Mouse (Mus musculus) MEL (cell line): ENCODE results near the gene Strap. TPM values are rescaled to one million over a fixed set of nuclear protein-coding genes. Genes with fewer than 3 reads are reported as not detected.

Source experiments
- DNase-seq: peaks from one replicate; pipeline ENCODE4 v3.0.0; 2011; ENCODE audit warnings: low read depth, low spot score
- H3K27ac ChIP-seq: 2 replicates; pipeline ENCODE4 v1.5.1; 2012; ENCODE audit warnings: low read depth, mild to moderate bottlenecking, control low read depth, low read length, moderate library complexity; ENCODE audit not compliant: control insufficient read depth
- H3K27me3 ChIP-seq, 2 experiments: fragments of 150-350 bp in 1 of 2; sonication (generic) in 1 of 2; 2 replicates each; pipeline ENCODE4 v1.6.1; 2012; ENCODE audit warnings: low read length in 2 of 2, mild to moderate bottlenecking in 2 of 2, improper control_type of control experiment in 1 of 2, moderate library complexity in 1 of 2; ENCODE audit not compliant: insufficient read depth in 2 of 2, control insufficient read depth in 1 of 2
- H3K36me3 ChIP-seq, 2 experiments: 2 replicates each; pipeline ENCODE4 v1.6.1; 2012 to 2014; ENCODE audit warnings: low read length in 2 of 2, improper control_type of control experiment in 1 of 2, inconsistent platforms in 1 of 2, mild to moderate bottlenecking in 1 of 2; ENCODE audit not compliant: insufficient read depth in 2 of 2, control insufficient read depth in 1 of 2
- H3K4me1 ChIP-seq, 2 experiments: fragments of 150-350 bp in 1 of 2; sonication (generic) in 1 of 2; 2 replicates each; pipeline ENCODE4 v1.6.1; 2012; ENCODE audit warnings: low read length in 2 of 2, improper control_type of control experiment in 1 of 2, mild to moderate bottlenecking in 1 of 2; ENCODE audit not compliant: insufficient read depth in 2 of 2, control insufficient read depth in 1 of 2
- H3K4me3 ChIP-seq, 2 experiments: fragments of 150-350 bp in 1 of 2; sonication (generic) in 1 of 2; 2 replicates each; pipeline ENCODE4 v1.5.1; 2012; ENCODE audit warnings: low read depth in 2 of 2, low read length in 2 of 2, mild to moderate bottlenecking in 2 of 2, moderate library complexity in 2 of 2, control low read depth in 1 of 2, improper control_type of control experiment in 1 of 2; ENCODE audit not compliant: control insufficient read depth in 1 of 2, insufficient read depth in 1 of 2
- H3K79me2 ChIP-seq: 2 replicates; pipeline ENCODE4 v1.6.1; 2012; ENCODE audit warnings: mild to moderate bottlenecking, low read length, moderate library complexity; ENCODE audit not compliant: control insufficient read depth, poor library complexity, insufficient read depth
- H3K9ac ChIP-seq: 2 replicates; pipeline ENCODE4 v1.6.1; 2012; ENCODE audit warnings: low read depth, mild to moderate bottlenecking, control low read depth, low read length, moderate library complexity; ENCODE audit not compliant: control insufficient read depth, poor library complexity, severe bottlenecking
- H3K9me3 ChIP-seq: fragments of 150-350 bp; sonication (generic); replicated peaks from 2 replicates; pipeline ENCODE4 v1.6.1; 2012; ENCODE audit warnings: mild to moderate bottlenecking, low read length, improper control_type of control experiment, moderate library complexity; ENCODE audit not compliant: insufficient read depth
- BHLHE40 ChIP-seq: IDR thresholded peaks from 2 replicates; pipeline ENCODE4 v1.6.1; 2012; ENCODE audit warnings: low read depth, mild to moderate bottlenecking, inconsistent platforms, low read length, improper control_type of control experiment, borderline replicate concordance
- CHD2 ChIP-seq: IDR thresholded peaks from 2 replicates; pipeline ENCODE4 v1.6.1; 2011; ENCODE audit warnings: low read length, improper control_type of control experiment
- E2F4 ChIP-seq: IDR thresholded peaks from 2 replicates; pipeline ENCODE4 v1.6.1; 2011; ENCODE audit warnings: low read depth, low read length, improper control_type of control experiment, borderline replicate concordance
- EP300 ChIP-seq, 2 experiments: IDR thresholded peaks; 2 replicates each; pipeline ENCODE4 v1.6.1; 2011; ENCODE audit warnings: improper control_type of control experiment in 2 of 2, low read length in 2 of 2, low read depth in 1 of 2, mild to moderate bottlenecking in 1 of 2
- GABPA ChIP-seq: IDR thresholded peaks from 2 replicates; pipeline ENCODE4 v1.6.1; 2012; ENCODE audit warnings: low read depth, mild to moderate bottlenecking, inconsistent platforms, low read length, improper control_type of control experiment, moderate library complexity
- HCFC1 ChIP-seq: IDR thresholded peaks from 2 replicates; pipeline ENCODE4 v1.6.1; 2012; ENCODE audit warnings: low read depth, mild to moderate bottlenecking, inconsistent platforms, low read length, improper control_type of control experiment, moderate library complexity
- JUND ChIP-seq: IDR thresholded peaks from 2 replicates; pipeline ENCODE4 v1.6.1; 2011; ENCODE audit warnings: low read depth, mild to moderate bottlenecking, improper control_type of control experiment, low read length
- MAX ChIP-seq: IDR thresholded peaks from 2 replicates; pipeline ENCODE4 v1.6.1; 2011; ENCODE audit warnings: low read length, improper control_type of control experiment
- MYC ChIP-seq: IDR thresholded peaks from 2 replicates; pipeline ENCODE4 v1.6.1; 2011; ENCODE audit warnings: low read depth, mild to moderate bottlenecking, low read length, improper control_type of control experiment, moderate library complexity
- POLR2AphosphoS2 ChIP-seq: IDR thresholded peaks from 2 replicates; pipeline ENCODE4 v1.6.1; 2011; ENCODE audit warnings: low read length, improper control_type of control experiment
- POLR2AphosphoS5 ChIP-seq: IDR thresholded peaks from 2 replicates; pipeline ENCODE4 v1.6.1; 2012; ENCODE audit warnings: low read depth, borderline replicate concordance, mild to moderate bottlenecking, inconsistent platforms, low read length, moderate library complexity, mixed read lengths
- SIN3A ChIP-seq: IDR thresholded peaks from 2 replicates; pipeline ENCODE4 v1.6.1; 2012; ENCODE audit warnings: low read length, improper control_type of control experiment, inconsistent platforms
- SMC3 ChIP-seq: IDR thresholded peaks from 2 replicates; pipeline ENCODE4 v1.6.1; 2011; ENCODE audit warnings: low read depth, low read length, improper control_type of control experiment
- USF1 ChIP-seq: IDR thresholded peaks from 2 replicates; pipeline ENCODE4 v1.6.1; 2014; ENCODE audit warnings: low read depth, mild to moderate bottlenecking, inconsistent platforms, low read length, improper control_type of control experiment, moderate library complexity
- ZC3H11A ChIP-seq: IDR thresholded peaks from 2 replicates; pipeline ENCODE4 v1.6.1; 2012; ENCODE audit warnings: low read depth, mild to moderate bottlenecking, inconsistent platforms, low read length, improper control_type of control experiment
- ZKSCAN1 ChIP-seq: IDR thresholded peaks from 2 replicates; pipeline ENCODE4 v1.6.1; 2012; ENCODE audit warnings: low read depth, mild to moderate bottlenecking, inconsistent platforms, low read length, improper control_type of control experiment, moderate library complexity
- polyA plus RNA-seq, 2 experiments: library from polyadenylated mRNA; stranded (reverse) in 1 of 2; unstranded in 1 of 2; fragments of >175 nt in 1 of 2; fragments of >200 nt in 1 of 2; gene quantifications; 2 replicates each; pipeline versions ENCODE4 v1.2.1 to v1.2.4; 2012; ENCODE audit warnings: low replicate concordance in 2 of 2, low read depth in 1 of 2; ENCODE audit not compliant: insufficient read length in 2 of 2, insufficient read depth in 1 of 2, missing spikeins in 1 of 2
- total RNA-seq: library from RNA; depleted of rRNA; stranded (reverse); fragments of 300-350 nt; gene quantifications from 2 replicates; pipeline ENCODE4 v1.2.3, GENCODE M21; 2012

Strap gene
- total and polyA plus RNA-seq, 3 experiments = 142 to 194 TPM; not detected in 1

DNA sequence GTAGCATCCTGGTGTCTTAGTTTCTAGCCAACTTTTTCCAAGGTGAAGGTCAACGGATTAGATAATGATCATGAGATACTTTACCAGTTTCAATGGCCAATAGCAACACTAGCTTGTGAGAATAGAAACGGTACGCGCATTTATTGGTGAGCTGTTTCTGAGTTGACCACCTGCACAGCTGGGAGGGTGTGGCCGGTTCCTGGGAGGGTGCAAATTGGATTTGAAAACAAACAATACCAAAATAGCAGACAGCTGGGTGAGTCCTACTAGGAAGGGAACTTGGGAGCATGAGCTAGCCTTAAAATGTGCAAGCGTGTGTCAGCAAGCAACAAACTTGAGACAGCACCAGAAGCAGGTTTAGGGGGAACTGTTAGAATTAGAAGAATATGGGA is 38.8 kb downstream of the Strap start:
- TF ChIP-seq ZKSCAN1 = no peak
- TF ChIP-seq SMC3 = no peak
- TF ChIP-seq POLR2AphosphoS2 = no peak
- no peak for TF ChIP-seq BHLHE40
- no peak for TF ChIP-seq MYC
- TF ChIP-seq E2F4 = no peak
- no peak for TF ChIP-seq POLR2AphosphoS5
- no peak for TF ChIP-seq HCFC1
- TF ChIP-seq, all 39 proteins: peak for 0
- no peak for DNase-seq
- Histone ChIP-seq H3K4me1 (no peaks in the 10 kb centered on the region), H3K36me3 (no peaks in the 10 kb centered on the region), H3K79me2 (no peaks in the 10 kb centered on the region), H3K27ac (no peak overlapping the region), H3K27me3 (no peaks in the 10 kb centered on the region), H3K9ac (no peak overlapping the region), H3K4me3 (no peak overlapping the region), H3K9me3 (no peaks in the 10 kb centered on the region)

DNA sequence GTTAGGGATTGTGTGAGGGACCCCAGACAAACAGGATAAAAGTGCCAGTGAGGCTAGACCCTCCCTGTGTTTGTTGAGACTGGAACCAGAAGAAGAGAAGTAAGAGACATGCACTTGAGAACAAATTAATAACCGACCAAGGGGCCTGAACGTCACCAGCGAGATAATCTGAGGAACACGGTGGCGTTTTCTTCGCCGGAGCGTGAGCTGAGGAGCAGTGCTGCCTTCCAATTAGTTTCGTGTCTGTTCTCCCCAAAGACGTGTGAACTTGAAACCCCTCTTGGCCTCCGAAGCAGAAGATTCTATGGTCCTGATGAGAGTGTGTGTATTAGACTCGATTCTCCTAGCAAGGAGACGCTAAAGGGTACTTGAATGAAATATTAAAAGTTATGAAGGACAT is 39.3 kb downstream of the Strap start:
- Histone ChIP-seq H3K9me3 (no peaks in the 10 kb centered on the region), H3K79me2 (no peaks in the 10 kb centered on the region), H3K4me1 (no peaks in the 10 kb centered on the region), H3K27me3 (no peaks in the 10 kb centered on the region), H3K36me3 (no peaks in the 10 kb centered on the region), H3K27ac (no peak overlapping the region), H3K4me3 (no peak overlapping the region), H3K9ac (no peak overlapping the region)
- TF ChIP-seq SIN3A (no peak), ZC3H11A (no peak), USF1 (no peak), JUND (no peak), MAX (no peak), CHD2 (no peak), HCFC1 (no peak), EP300 (IDR thresholded peaks at IDR 0.05; ENCODE audit: low read depth in 1 of 2, low read length in 2 of 2) (no peak)
- no peak for DNase-seq

DNA sequence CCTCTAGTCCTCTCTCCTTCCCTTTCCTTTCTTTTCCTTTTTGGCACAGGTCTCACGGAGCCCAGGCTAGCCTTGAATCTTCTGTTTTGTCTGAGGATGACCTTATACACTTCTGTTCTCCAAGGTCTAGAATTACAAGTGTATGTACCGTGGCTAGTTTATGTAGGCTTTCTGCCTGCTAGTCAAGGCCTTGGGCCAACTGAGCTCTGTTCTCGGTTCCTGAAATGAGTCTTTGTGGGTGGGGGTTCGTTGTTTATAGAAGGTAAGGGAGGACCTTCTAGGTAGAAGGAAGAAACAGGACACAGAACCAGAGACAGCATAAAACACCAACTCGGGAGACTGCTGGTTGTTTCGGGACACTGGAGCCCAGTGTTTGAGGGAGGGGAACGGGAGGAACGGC is 40.3 kb downstream of the Strap start:
- no peak for DNase-seq
- H3K9ac ChIP-seq = no peak overlapping the region
- H3K79me2 ChIP-seq = no peaks in the 10 kb centered on the region
- H3K4me1 ChIP-seq = no peaks in the 10 kb centered on the region
- no peak overlapping the region for H3K27ac ChIP-seq
- no peaks in the 10 kb centered on the region for H3K27me3 ChIP-seq
- no peaks in the 10 kb centered on the region for H3K36me3 ChIP-seq
- H3K9me3 ChIP-seq = no peaks in the 10 kb centered on the region
- H3K4me3 ChIP-seq = no peak overlapping the region
- TF ChIP-seq GABPA = no peak
